Mouse (Mus musculus) liver, adult (tissue): ENCODE data around the gene Sfswap.

Experiments
- GATA4 ChIP-seq: IDR thresholded peaks from 2 replicates; pipeline ENCODE4 v1.6.1; 2014; ENCODE audit warnings: mild to moderate bottlenecking, low read length; ENCODE audit not compliant: insufficient replicate concordance

Gene Sfswap

GRCm38 (mm10) chr5:129558591-129558990, 57.6 kb downstream of the Sfswap start:
- no peak for TF ChIP-seq GATA4

- TF ChIP-seq GATA4, result no peak
These were observed 58.3 kb downstream of the Sfswap start for GRCm38 (mm10) chr5:129559283-129559682.

GRCm38 (mm10) chr5:129562342-129562741, 61.3 kb downstream of the Sfswap start:
- no peak for TF ChIP-seq GATA4

- TF ChIP-seq GATA4, result no peak
These were observed 67.6 kb downstream of the Sfswap start for GRCm38 (mm10) chr5:129568596-129568995.

- TF ChIP-seq GATA4, result no peak
These were observed 77.2 kb downstream of the Sfswap start for GRCm38 (mm10) chr5:129578201-129578600.

- no peak for TF ChIP-seq GATA4
These were observed 79.0 kb downstream of the Sfswap start for GRCm38 (mm10) chr5:129580046-129580445.

GRCm38 (mm10) chr5:129580572-129580971, 79.6 kb downstream of the Sfswap start:
- no peak for TF ChIP-seq GATA4

- no peak for TF ChIP-seq GATA4
These were observed 80.0 kb downstream of the Sfswap start for GRCm38 (mm10) chr5:129581015-129581414.

GRCm38 (mm10) chr5:129583331-129583730, 82.3 kb downstream of the Sfswap start:
- no peak for TF ChIP-seq GATA4

- no peak for TF ChIP-seq GATA4
These were observed 83.0 kb downstream of the Sfswap start, which contains the start of gene Mmp17 for GRCm38 (mm10) chr5:129583761-129584582. TSS of gene Mmp17 (plus strand) at chr5:129584169.

- no peak for TF ChIP-seq GATA4
These were observed 83.8 kb downstream of the Sfswap start for GRCm38 (mm10) chr5:129584583-129585541.

- no peak for TF ChIP-seq GATA4
These were observed 85.0 kb downstream of the Sfswap start for GRCm38 (mm10) chr5:129586016-129586415.

- TF ChIP-seq GATA4, result no peak
These were observed 85.5 kb downstream of the Sfswap start for GRCm38 (mm10) chr5:129586471-129586870.

GRCm38 (mm10) chr5:129590915-129591314, 89.9 kb downstream of the Sfswap start:
- no peak for TF ChIP-seq GATA4
